Mouse (Mus musculus): ENCODE data around the gene Egfr. TPM values are rescaled to one million over a fixed set of nuclear protein-coding genes. Genes with fewer than 3 reads are reported as not detected.
A peak's percentile ranks its signal among the peaks of the same experiment; 100 is the strongest.

Gene Egfr
- polyA plus RNA-seq, 1 experiment: 25.7 TPM

- DNase-seq: no peak
- WGBS: 76% methylated on average over 6 of the region's 6 CpGs
- no peak for TF ChIP-seq POLR2A (IDR thresholded peaks at IDR 0.05; ENCODE audit: borderline replicate concordance, extremely low read depth, low read depth, low read length)
- TF ChIP-seq CTCF (IDR thresholded peaks at IDR 0.05; ENCODE audit: insufficient read depth, low read length): no peak
- Histone ChIP-seq H3K4me3 (replicated peaks; ENCODE audit: extremely low read depth, low read depth, low read length) (no peak overlapping the region), H3K4me1 (ENCODE audit: control insufficient read depth, insufficient read depth, low read length) (no peaks in the 10 kb centered on the region)
Measured at GRCm38 (mm10) chr11:16935577-16936236, 183.7 kb downstream of the Egfr start.

DNA sequence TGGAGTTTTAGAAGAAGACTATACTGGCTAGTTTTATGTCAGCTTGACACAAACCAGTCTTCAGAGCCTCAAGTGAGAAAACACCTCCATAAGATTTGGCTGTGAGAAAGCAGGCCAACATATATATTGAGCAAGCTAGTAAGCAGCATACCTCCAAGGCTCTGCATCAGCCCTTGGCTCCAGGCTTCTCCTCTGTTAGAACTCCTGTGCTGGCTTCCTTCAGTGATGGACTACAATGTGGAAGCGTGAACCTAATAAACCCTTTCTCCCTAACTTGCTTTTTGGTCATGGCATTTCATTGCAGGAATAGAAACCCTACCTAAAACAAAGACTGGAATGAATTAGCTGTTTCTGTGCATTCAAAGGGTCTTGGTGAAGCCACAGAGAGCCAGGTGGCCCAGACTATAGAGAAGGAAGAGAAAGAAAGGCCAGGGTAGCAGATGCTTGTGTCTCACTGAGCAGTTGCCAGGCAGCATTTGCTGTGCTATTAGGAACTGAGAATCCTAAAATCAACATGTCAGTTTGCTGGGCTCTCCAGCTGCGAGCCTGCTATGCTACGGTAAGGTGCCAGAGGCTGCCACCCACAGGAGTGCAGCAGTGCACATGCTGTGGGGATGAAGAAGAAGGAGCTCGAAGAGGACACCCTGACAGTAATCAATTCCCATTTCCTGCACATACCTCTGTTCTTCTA is 189.2 kb downstream of the Egfr start:
- H3K4me1 ChIP-seq (ENCODE audit: control insufficient read depth, insufficient read depth, low read length): no peaks in the 10 kb centered on the region
- TF ChIP-seq POLR2A (IDR thresholded peaks at IDR 0.05; ENCODE audit: borderline replicate concordance, extremely low read depth, low read depth, low read length) (no peak), CTCF (IDR thresholded peaks at IDR 0.05; ENCODE audit: insufficient read depth, low read length) (no peak)
- no peak overlapping the region for H3K4me3 ChIP-seq (replicated peaks; ENCODE audit: extremely low read depth, low read depth, low read length)
- no peak for DNase-seq
- WGBS: 53% methylated on average over 4 of the region's 4 CpGs

DNA sequence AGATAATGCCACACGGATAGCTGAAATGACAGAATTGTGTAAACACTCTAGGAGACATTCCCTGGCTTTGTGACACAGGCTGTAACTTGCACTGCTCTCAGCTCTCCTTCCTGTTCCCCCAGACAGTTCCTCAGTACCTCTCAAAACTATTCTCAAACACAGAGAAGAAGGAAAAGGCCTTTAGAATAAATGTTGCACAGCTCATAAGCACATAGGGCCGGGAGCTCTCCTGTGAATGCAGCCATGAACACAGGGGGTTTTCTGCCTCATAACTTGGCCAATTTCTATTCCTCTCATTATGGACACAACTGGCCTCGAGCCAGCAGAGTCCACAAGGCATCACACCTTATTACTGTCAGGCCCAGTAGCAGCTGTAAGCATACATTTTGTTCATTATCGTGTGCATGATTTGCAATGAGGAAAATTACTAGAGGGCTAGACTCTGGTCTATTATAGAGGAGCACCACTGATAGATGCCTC is 190.0 kb downstream of the Egfr start:
- no peak for DNase-seq
- Histone ChIP-seq H3K4me3 (replicated peaks; ENCODE audit: extremely low read depth, low read depth, low read length) (no peak overlapping the region), H3K4me1 (ENCODE audit: control insufficient read depth, insufficient read depth, low read length) (no peaks in the 10 kb centered on the region)
- TF ChIP-seq POLR2A (IDR thresholded peaks at IDR 0.05; ENCODE audit: borderline replicate concordance, extremely low read depth, low read depth, low read length) (no peak), CTCF (IDR thresholded peaks at IDR 0.05; ENCODE audit: insufficient read depth, low read length) (no peak)
- WGBS: 47% methylated on average over 4 of the region's 4 CpGs

DNA sequence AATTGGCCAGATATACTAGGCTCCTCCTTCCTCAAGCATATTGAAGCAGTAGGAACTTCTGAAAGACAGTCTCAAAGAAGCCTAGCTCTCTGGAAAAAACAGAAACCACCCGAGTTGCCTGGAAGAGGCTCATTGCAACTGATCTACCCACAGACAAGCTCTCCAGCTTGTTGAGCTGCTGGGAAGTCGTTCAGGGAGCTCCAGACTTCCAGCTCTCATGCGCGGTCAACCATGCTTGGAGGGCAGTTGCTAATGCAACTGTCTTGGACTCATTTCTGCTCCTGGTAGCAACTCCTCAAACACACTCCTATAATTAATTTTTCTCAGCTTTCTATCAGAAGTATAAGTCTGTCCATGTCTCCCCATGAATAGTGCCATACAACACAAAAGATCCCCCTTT is 191.0 kb downstream of the Egfr start:
- 82% methylated on average over 4 of the region's 4 CpGs for WGBS
- TF ChIP-seq CTCF (IDR thresholded peaks at IDR 0.05; ENCODE audit: insufficient read depth, low read length) (no peak), POLR2A (IDR thresholded peaks at IDR 0.05; ENCODE audit: borderline replicate concordance, extremely low read depth, low read depth, low read length) (no peak)
- no peak overlapping the region for H3K4me3 ChIP-seq (replicated peaks; ENCODE audit: extremely low read depth, low read depth, low read length)
- no peaks in the 10 kb centered on the region for H3K4me1 ChIP-seq (ENCODE audit: control insufficient read depth, insufficient read depth, low read length)
- DNase-seq: no peak

DNA sequence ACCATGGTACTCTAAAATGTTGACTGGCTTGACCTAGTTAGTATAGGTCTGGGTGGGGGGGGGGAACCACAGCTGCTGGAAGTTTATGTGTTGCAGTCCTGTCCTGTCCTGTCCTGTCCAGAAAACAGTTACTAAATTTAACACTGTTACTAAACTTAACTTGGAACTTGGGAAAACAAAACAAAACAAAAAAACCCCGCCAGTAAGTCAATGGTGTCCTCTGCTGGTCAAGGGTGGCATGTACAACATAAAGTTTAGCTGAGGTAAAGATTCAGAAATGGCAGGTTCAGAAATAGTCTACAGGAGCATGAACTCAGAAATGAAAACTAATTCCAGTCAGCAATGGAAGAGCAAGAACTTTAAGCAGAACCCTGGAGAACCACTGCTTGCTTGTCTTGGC is 196.8 kb downstream of the Egfr start:
- WGBS: 6% methylated on average over 1 of the region's 1 CpGs
- no peak overlapping the region for H3K4me3 ChIP-seq (replicated peaks; ENCODE audit: extremely low read depth, low read depth, low read length)
- DNase-seq: no peak
- TF ChIP-seq POLR2A (IDR thresholded peaks at IDR 0.05; ENCODE audit: borderline replicate concordance, extremely low read depth, low read depth, low read length) (no peak), CTCF (IDR thresholded peaks at IDR 0.05; ENCODE audit: insufficient read depth, low read length) (peak; percentile 10; the same call in 1 of the 2 replicates)
- peaks cover 7% of the 10 kb centered on the region for H3K4me1 ChIP-seq (ENCODE audit: control insufficient read depth, insufficient read depth, low read length)

DNA sequence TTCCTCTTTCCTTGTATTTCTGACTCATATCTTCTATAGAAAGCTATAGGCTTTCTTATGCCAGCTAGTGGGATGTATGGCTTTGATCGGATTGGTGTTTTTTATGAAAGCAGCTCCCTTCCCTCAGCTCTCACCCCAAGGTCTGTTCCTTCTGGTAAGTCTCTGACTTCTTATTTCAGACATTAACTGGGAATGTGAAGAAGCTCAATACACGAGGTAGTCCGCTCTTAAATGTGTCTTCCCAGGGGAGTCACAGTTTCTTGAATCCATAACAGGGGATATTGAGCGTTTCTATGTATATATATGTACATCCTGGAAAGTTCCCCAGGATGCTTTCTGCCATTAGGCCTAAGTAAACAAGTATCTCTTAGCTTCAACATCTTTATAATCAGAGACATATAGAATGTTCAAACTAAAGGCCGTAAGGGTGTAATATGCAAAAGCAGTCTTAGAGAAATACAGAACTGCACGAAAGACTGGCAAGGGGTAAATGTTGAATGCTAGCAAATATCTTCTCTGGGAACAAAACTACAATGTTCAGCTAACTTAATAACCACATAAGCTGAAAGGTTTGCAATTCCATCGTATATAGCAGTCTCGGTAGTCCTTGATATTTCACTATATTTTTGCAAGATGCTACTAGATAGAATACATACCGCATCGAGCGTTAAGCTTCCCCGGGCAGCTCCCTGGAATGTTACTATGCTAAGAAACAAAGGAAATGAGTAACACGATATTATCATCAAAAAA is 198.4 kb downstream of the Egfr start:
- no peak for TF ChIP-seq CTCF (IDR thresholded peaks at IDR 0.05; ENCODE audit: insufficient read depth, low read length)
- TF ChIP-seq POLR2A (IDR thresholded peaks at IDR 0.05; ENCODE audit: borderline replicate concordance, extremely low read depth, low read depth, low read length): no peak
- no peak for DNase-seq
- H3K4me3 ChIP-seq (replicated peaks; ENCODE audit: extremely low read depth, low read depth, low read length): no peak overlapping the region
- WGBS: 16% methylated on average over 13 of the region's 13 CpGs
- H3K4me1 ChIP-seq (ENCODE audit: control insufficient read depth, insufficient read depth, low read length): peaks cover 7% of the 10 kb centered on the region

DNA sequence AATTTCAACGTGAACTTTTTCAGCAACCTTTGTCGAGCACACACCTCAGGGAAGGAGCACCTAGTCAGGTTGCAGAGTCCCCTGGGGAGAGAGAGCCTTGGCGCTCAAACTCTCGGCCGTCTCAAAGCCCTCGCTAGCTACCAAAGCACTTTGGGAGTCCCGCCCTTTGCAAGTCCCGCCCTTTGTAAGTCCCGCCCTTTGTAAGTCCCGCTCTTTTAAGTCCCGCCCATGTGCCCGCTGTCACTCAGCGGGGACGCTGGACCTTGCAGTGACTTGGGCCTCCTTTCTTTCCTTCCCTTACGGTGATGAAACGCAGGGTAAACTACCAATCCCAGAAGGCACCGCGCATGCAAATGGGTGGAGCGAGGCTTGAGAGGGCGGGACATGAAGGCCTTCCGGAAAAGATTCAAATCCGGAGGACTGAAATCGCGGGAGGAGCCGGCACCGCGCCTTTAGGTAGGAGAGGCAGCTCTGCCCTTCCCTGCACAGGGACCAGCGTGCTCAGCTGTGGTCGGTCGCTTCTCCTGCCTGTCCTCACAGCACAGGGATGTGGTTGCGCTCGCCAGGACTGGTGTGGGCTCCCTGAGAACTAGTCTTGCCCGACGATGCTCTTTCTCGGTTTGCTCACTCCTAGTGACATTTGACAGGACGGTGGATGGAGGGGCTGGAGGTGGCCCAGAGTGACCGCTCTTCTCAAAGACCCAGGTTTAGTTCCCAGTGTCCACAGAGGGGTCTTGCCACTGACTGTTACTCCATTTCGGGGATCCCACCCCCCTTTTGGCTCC is 199.2 kb downstream of the Egfr start, which contains the start of gene Fbxo48:
Gene Fbxo48 (plus strand): TSS at position 400 of the 785 bp plus-strand sequence.
- peak within 1 kb of the TSS; percentile 88 for H3K4me3 ChIP-seq (replicated peaks; ENCODE audit: extremely low read depth, low read depth, low read length)
- WGBS: under 1% methylated on average over 38 of the region's 38 CpGs
- peaks cover 7% of the 10 kb centered on the region for H3K4me1 ChIP-seq (ENCODE audit: control insufficient read depth, insufficient read depth, low read length)
- TF ChIP-seq CTCF (IDR thresholded peaks at IDR 0.05; ENCODE audit: insufficient read depth, low read length): no peak
- TF ChIP-seq POLR2A (IDR thresholded peaks at IDR 0.05; ENCODE audit: borderline replicate concordance, extremely low read depth, low read depth, low read length): no peak
- peak; percentile 97 for DNase-seq

DNA sequence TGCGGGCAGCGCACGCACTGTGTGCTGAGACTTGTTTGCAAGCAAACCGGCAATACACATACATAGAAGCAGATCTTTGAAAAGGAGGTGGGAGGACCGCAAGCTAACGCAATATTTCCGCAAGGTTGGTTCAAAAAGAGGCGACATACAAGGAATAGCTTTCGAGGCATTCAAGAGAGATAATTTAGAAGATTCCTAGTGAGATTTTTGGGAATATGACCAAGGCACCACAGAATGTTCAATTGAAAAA is 199.7 kb downstream of the Egfr start:
- peak overlapping the region; percentile 88 for H3K4me3 ChIP-seq (replicated peaks; ENCODE audit: extremely low read depth, low read depth, low read length)
- 2% methylated on average over 9 of the region's 9 CpGs for WGBS
- H3K4me1 ChIP-seq (ENCODE audit: control insufficient read depth, insufficient read depth, low read length): peaks cover 7% of the 10 kb centered on the region
- TF ChIP-seq CTCF (IDR thresholded peaks at IDR 0.05; ENCODE audit: insufficient read depth, low read length) (no peak), POLR2A (IDR thresholded peaks at IDR 0.05; ENCODE audit: borderline replicate concordance, extremely low read depth, low read depth, low read length) (no peak)
- no peak for DNase-seq

Measured in lung, adult 2 months (tissue).